Mouse (Mus musculus) limb, embryonic 11.5 days (tissue): ENCODE data around the gene Cox4i1. TPM values are rescaled to one million over a fixed set of nuclear protein-coding genes. Genes with fewer than 3 reads are reported as not detected.

ENCODE experiments used
- ATAC-seq: fragments of 200-750 bp; cut with Nextera tagmentation; 2 replicates; pipeline ENCODE4 v1.8.0; 2017; ENCODE audit warnings: low read depth; ENCODE audit not compliant: insufficient number of reproducible peaks, low FRiP score, low TSS enrichment
- DNase-seq: peaks from one replicate; pipeline ENCODE4 v3.0.0-alpha.2; 2015; ENCODE audit warnings: low spot score
- H3K27ac ChIP-seq: fragments of 300-500 bp; sonication (generic); replicated peaks from 2 replicates; pipeline ENCODE4 v1.5.1; 2014; ENCODE audit warnings: low read depth, mild to moderate bottlenecking, low read length
- H3K27me3 ChIP-seq: fragments of 300-500 bp; sonication (generic); 2 replicates; pipeline ENCODE4 v1.6.1; 2014; ENCODE audit warnings: mild to moderate bottlenecking, low read length, mixed read lengths; ENCODE audit not compliant: control insufficient read depth, insufficient read depth
- H3K36me3 ChIP-seq: fragments of 300-500 bp; sonication (generic); 2 replicates; pipeline ENCODE4 v1.6.1; 2014; ENCODE audit warnings: mild to moderate bottlenecking, low read length, moderate library complexity, mixed read lengths; ENCODE audit not compliant: control insufficient read depth, insufficient read depth
- H3K4me1 ChIP-seq: fragments of 300-500 bp; sonication (generic); 2 replicates; pipeline ENCODE4 v1.6.1; 2014; ENCODE audit warnings: low read length, mixed read lengths; ENCODE audit not compliant: control insufficient read depth, insufficient read depth
- H3K4me2 ChIP-seq: fragments of 300-500 bp; sonication (generic); 2 replicates; pipeline ENCODE4 v1.6.1; 2014; ENCODE audit warnings: low read depth, mild to moderate bottlenecking, moderate library complexity; ENCODE audit not compliant: severe bottlenecking
- H3K4me3 ChIP-seq: fragments of 300-500 bp; sonication (generic); 2 replicates; pipeline ENCODE4 v1.5.1; 2014; ENCODE audit warnings: low read depth, low read length
- H3K9ac ChIP-seq: fragments of 300-500 bp; sonication (generic); 2 replicates; pipeline ENCODE4 v1.6.1; 2014; ENCODE audit warnings: mild to moderate bottlenecking, low read length
- H3K9me3 ChIP-seq: fragments of 300-500 bp; sonication (generic); 2 replicates; pipeline ENCODE4 v1.6.1; 2016; ENCODE audit warnings: low read length; ENCODE audit not compliant: control insufficient read depth
- WGBS: fragments of 180-500 bp; shearing (Covaris S2); extraction: QIAGEN DNeasy Blood & Tissue Kit; methylation state at CpG from one replicate; pipeline ENCODE4 v1.1.7; 2014; 5-methylcytosine and 5-hydroxymethylcytosine counted together
- polyA plus RNA-seq: library from polyadenylated mRNA; unstranded; fragments of >200 nt; fragmentation: Nextera tagmentation; extraction: Ambion mirVana; gene quantifications from 2 replicates; pipeline ENCODE4 v1.2.1, GENCODE M21; 2014

The Cox4i1 gene
- polyA plus RNA-seq, 1 experiment from 2014 or later, result 921 TPM

DNA sequence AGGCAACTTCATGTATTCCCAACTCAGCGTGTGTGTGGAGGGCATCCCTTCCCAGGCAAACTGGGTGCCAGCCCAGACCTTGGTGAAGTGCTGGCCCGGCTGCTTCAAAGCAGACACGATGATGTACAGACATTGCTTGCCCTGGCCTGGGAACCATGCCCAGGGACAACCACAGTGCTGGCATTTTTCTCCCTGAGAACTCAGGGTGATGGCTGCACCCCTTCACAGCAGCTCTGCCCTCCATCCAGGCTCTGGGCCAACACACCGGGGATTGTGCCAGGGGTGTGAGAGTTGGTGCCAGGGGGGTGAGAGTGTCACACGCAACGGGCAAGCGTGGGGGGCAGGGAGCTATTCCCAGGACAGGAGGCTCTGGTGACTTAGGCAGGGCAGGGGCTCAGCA lies 23.4 kb upstream of the Cox4i1 start:
- no peaks in the 10 kb centered on the region for H3K27me3 ChIP-seq
- ATAC-seq (no peak), DNase-seq (no peak)
- 86% methylated on average over 7 of the region's 7 CpGs for WGBS
- no peak overlapping the region for H3K4me2 ChIP-seq
- no peaks in the 10 kb centered on the region for H3K36me3 ChIP-seq
- H3K4me1 ChIP-seq, result no peaks in the 10 kb centered on the region
- H3K9me3 ChIP-seq, result no peaks in the 10 kb centered on the region
- H3K9ac ChIP-seq, result no peak overlapping the region
- H3K4me3 ChIP-seq, result no peak overlapping the region
- no peak overlapping the region for H3K27ac ChIP-seq

DNA sequence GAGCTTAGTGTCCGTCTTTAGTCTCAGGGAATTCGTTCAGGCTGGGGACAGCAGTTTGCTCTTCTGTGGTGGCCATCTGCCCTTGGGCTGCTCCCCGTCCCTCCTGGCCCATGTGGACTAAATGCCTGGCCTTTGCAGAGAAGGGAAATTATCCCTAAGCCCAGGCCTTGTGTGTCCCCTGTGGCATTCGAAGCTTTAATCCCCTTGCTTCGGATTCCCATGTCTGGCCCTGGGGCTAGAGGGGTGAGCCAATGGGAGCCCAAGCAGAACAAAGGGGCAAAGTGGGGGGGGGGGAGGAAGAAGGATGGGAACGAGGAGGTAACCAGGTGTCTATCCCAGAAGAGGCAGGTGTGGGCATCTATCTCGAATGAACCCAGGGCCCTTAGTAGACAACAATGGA lies 20.5 kb upstream of the Cox4i1 start, which contains the start of gene 1190005I06Rik:
Gene 1190005I06Rik (minus strand): TSS at position 101 of the 400 bp plus-strand sequence.
- 55% methylated on average over 7 of the region's 7 CpGs for WGBS
- no peak for ATAC-seq
- no peak within 1 kb of the TSS for H3K4me3 ChIP-seq
- H3K9ac ChIP-seq, result no peak within 1 kb of the TSS
- no peaks in the 10 kb centered on the region for H3K4me1 ChIP-seq
- no peaks in the 10 kb centered on the region for H3K27me3 ChIP-seq
- DNase-seq, result no peak
- no peak within 1 kb of the TSS for H3K4me2 ChIP-seq
- H3K27ac ChIP-seq, result no peak within 1 kb of the TSS
- H3K36me3 ChIP-seq, result no peaks in the 10 kb centered on the region
- H3K9me3 ChIP-seq, result no peaks in the 10 kb centered on the region

DNA sequence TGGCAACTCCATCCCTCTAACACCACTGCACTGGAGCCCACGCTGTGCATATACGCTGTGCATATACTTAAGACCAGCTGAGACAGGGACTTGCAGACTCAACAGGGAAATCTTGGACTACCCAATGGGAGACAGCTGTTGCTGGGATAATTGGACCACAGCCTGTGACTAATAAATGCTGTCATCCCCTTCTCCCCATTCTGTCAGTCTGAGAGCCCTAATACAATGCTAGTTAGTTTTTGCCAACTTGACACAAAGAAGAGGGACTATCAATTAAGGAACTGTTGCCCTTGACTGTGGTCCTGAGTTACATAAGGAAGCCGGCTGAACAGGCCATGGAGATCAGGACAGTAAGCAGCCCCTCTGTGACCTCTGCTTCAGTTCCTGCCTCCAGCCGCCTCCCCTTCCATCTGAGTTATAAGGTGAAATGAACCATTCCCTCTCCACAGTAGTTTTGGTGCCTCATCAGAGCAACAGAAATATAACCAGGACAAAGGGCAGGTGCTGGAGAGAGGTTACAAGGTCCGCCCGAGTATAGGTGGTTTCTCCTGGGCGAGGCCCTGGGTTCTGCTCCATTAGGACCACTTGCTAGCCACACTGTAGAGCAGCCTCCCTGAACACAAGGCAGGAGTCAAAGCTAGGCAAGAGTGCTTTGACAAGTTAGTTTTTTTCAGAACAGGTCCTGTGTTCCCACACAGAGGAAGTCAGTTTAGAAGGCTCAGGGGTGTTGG lies 11.5 kb upstream of the Cox4i1 start:
- Histone ChIP-seq H3K9me3 (no peaks in the 10 kb centered on the region), H3K27ac (no peak overlapping the region), H3K4me3 (no peak overlapping the region), H3K4me2 (no peak overlapping the region), H3K9ac (no peak overlapping the region), H3K36me3 (peaks cover 18% of the 10 kb centered on the region; the same call in 1 of the 2 replicates), H3K4me1 (no peaks in the 10 kb centered on the region), H3K27me3 (no peaks in the 10 kb centered on the region)
- DNase-seq (no peak), ATAC-seq (no peak)
- WGBS, result 94% methylated on average over 7 of the region's 7 CpGs

DNA sequence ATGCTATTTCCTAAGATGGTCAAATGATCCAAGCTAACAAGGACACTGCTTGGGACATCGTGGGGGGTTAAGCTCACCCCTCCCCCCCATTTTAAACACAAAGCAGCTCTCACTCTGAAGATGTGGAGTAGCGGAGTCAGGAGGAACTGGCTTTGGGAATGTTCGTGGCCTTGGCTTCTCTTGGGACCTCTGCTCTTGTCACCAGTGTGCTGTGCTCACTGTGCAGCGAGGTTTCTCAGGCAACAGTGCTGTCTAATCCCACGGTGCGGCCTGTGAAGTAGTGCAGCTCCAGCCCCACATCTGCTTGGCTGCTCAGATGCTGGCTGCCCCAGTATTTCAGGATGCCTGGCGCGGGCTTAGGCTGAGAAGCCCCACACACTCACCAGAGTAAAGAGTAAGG lies 10.6 kb upstream of the Cox4i1 start:
- 92% methylated on average over 8 of the region's 8 CpGs for WGBS
- Histone ChIP-seq H3K4me3 (no peak overlapping the region), H3K9ac (no peak overlapping the region), H3K4me1 (no peaks in the 10 kb centered on the region), H3K27ac (no peak overlapping the region), H3K36me3 (peaks cover 18% of the 10 kb centered on the region; the same call in 1 of the 2 replicates), H3K27me3 (no peaks in the 10 kb centered on the region), H3K9me3 (no peaks in the 10 kb centered on the region), H3K4me2 (no peak overlapping the region)
- ATAC-seq (no peak), DNase-seq (no peak)

GRCm38 (mm10) chr8:120664566-120664965 lies 3.5 kb upstream of the Cox4i1 start:
- peaks cover 19% of the 10 kb centered on the region for H3K4me1 ChIP-seq
- DNase-seq (no peak), ATAC-seq (no peak)
- no peak overlapping the region for H3K27ac ChIP-seq
- no peaks in the 10 kb centered on the region for H3K27me3 ChIP-seq
- no peaks in the 10 kb centered on the region for H3K9me3 ChIP-seq
- H3K36me3 ChIP-seq, result no peaks in the 10 kb centered on the region
- no peak overlapping the region for H3K4me3 ChIP-seq
- WGBS, result 83% methylated on average over 6 of the region's 6 CpGs
- no peak overlapping the region for H3K4me2 ChIP-seq
- H3K9ac ChIP-seq, result no peak overlapping the region

DNA sequence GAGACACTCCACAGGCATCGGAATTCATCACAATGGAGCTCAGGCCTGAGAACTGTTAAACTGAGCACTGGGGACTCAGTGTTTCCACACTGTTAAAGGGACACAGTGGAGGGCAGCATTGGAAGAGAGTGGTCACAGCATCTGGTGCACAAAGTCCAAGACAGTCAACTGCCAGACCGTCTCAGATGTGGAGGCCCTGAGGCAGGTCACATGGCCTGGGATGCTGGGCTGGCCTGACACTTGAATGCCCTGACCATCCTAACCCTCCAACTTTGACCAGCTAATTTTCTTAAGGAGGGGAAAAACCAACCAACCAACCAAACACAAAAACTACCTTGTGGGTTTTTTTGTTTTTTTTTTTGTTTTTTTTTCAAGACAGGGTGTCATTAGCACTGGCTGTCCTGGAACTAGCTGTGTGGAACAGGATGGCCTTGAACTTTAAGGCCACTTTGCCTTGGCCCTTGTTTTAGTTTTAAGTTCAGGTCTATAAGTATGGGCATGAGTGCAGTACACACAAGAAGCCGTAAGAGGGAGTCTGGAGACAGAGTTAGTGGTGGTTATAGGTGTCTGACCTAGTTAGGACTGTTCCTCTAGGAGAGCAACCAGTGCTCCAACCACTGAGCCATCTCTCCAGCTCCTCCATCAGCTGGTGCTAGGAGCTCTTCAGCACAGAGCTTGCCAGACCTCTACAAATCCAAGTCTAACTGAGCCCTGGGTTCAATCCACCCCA lies 2.1 kb upstream of the Cox4i1 start:
- Histone ChIP-seq H3K4me3 (peak overlapping the region; percentile 97), H3K9ac (no peak overlapping the region), H3K36me3 (peaks cover 5% of the 10 kb centered on the region), H3K4me1 (peaks cover 19% of the 10 kb centered on the region), H3K9me3 (no peaks in the 10 kb centered on the region), H3K4me2 (peak overlapping the region; percentile 90), H3K27me3 (no peaks in the 10 kb centered on the region), H3K27ac (no peak overlapping the region)
- no peak for DNase-seq
- WGBS, result 79% methylated on average over 3 of the region's 3 CpGs
- ATAC-seq, result no peak

DNA sequence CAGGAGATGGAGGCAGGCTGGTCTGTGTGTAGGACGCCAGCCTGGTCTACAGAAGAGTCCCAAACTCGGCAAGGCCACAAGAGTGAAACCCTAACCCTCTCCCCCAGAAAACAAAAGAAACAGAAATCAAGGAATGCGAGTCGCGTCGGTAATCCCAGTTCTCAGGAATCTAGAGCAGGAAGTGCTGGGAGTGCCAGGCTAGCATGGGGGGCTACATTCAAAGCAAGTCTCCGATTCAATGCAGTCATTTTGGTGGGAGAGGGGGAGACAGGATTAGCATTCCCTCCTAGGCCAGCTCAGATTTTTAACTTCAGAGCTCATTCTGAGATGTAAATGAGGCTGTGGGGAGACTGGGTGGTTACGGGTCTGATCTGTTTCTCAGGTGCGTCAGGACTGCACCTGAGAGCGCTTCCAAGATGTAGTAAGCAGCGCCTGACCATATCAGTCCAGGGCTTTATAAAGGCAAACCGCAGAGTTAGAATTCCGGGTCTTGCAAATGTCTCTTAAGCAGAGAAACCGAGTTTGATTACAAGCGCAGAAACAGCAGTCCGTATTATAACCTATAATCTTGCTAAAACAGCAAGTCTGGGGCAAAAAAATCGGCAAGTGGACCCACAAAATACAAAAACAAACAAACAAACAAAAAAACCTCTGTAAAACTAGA lies 1.1 kb upstream of the Cox4i1 start:
- ATAC-seq (no peak), DNase-seq (peak; percentile 24)
- Histone ChIP-seq H3K27ac (no peak overlapping the region), H3K4me2 (peak overlapping the region; percentile 90), H3K27me3 (no peaks in the 10 kb centered on the region), H3K9ac (peak overlapping the region; percentile 95), H3K4me1 (peaks cover 19% of the 10 kb centered on the region), H3K9me3 (no peaks in the 10 kb centered on the region), H3K4me3 (peak overlapping the region; percentile 97), H3K36me3 (peaks cover 7% of the 10 kb centered on the region)
- 4% methylated on average over 17 of the region's 17 CpGs for WGBS

DNA sequence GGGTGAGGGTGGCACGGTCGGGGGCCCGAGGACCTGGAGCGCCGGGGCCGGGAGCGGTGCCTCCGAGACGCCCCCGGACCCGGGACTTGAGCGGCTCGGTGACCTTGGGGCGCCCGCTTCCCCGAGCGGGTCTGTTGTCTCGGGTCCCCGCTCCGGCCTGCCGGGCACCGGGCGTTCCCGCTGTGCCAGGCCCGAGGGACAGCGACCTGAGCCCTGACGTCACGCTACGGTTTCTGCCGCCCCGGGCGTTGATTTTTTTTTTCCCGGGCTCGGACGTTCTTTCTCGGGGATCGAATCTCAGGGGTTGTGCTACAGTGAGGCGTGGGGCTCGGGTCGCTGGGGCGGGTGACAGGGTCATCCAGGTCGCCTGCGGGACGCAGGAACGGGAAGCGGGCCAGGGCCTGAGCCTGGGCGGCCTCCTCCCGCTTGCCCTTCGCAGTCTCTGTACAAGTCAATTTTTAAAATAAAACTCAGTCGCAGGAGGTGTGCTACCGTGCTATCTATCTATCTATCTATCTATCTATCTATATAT lies 418 bp downstream of the Cox4i1 start, which contains the start of gene Emc8:
Gene Emc8 (minus strand): TSS at position 200 of the 532 bp plus-strand sequence.
- peak within 1 kb of the TSS; percentile 90 for H3K4me2 ChIP-seq
- peak within 1 kb of the TSS; percentile 83 for H3K27ac ChIP-seq
- H3K27me3 ChIP-seq, result no peaks in the 10 kb centered on the region
- H3K4me1 ChIP-seq, result peaks cover 19% of the 10 kb centered on the region
- H3K9me3 ChIP-seq, result no peaks in the 10 kb centered on the region
- no peak for ATAC-seq
- peak within 1 kb of the TSS; percentile 95 for H3K9ac ChIP-seq
- peak within 1 kb of the TSS; percentile 97 for H3K4me3 ChIP-seq
- peaks cover 14% of the 10 kb centered on the region for H3K36me3 ChIP-seq
- under 1% methylated on average over 46 of the region's 51 CpGs for WGBS
- DNase-seq, result no peak
